Mouse (Mus musculus) kidney, embryonic 14.5 days (tissue): ENCODE data around the gene Shld1. TPM values are rescaled to one million over a fixed set of nuclear protein-coding genes. Genes with fewer than 3 reads are reported as not detected.
A peak's percentile ranks its signal among the peaks of the same experiment; 100 is the strongest.

Source experiments
- ATAC-seq: fragments of 200-750 bp; cut with Nextera tagmentation; 2 replicates; pipeline ENCODE4 v1.8.0; 2017; ENCODE audit warnings: moderate number of reproducible peaks, mild to moderate bottlenecking, moderate TSS enrichment, moderate library complexity; ENCODE audit not compliant: low FRiP score, low TSS enrichment
- H3K27ac ChIP-seq: fragments of 300-500 bp; sonication (generic); 2 replicates; pipeline ENCODE4 v1.5.1; 2014; ENCODE audit warnings: low read depth, mild to moderate bottlenecking, low read length, moderate library complexity, mixed read lengths
- H3K27me3 ChIP-seq: fragments of 300-500 bp; sonication (generic); 2 replicates; pipeline ENCODE4 v1.6.1; 2014; ENCODE audit warnings: mild to moderate bottlenecking, low read length; ENCODE audit not compliant: control insufficient read depth, insufficient read depth
- H3K36me3 ChIP-seq: fragments of 300-500 bp; sonication (generic); 2 replicates; pipeline ENCODE4 v1.6.1; 2014; ENCODE audit warnings: low read length, mixed read lengths; ENCODE audit not compliant: control insufficient read depth, insufficient read depth
- H3K4me1 ChIP-seq: fragments of 300-500 bp; sonication (generic); 2 replicates; pipeline ENCODE4 v1.6.1; 2014; ENCODE audit warnings: low read length, mixed read lengths; ENCODE audit not compliant: control insufficient read depth, insufficient read depth
- H3K4me2 ChIP-seq: fragments of 300-500 bp; sonication (generic); replicated peaks from 2 replicates; pipeline ENCODE4 v1.6.1; 2014; ENCODE audit warnings: low read depth, mild to moderate bottlenecking, low read length
- H3K4me3 ChIP-seq: fragments of 300-500 bp; sonication (generic); 2 replicates; pipeline ENCODE4 v1.5.1; 2014; ENCODE audit warnings: mild to moderate bottlenecking, low read length
- H3K9ac ChIP-seq: fragments of 300-500 bp; sonication (generic); 2 replicates; pipeline ENCODE4 v1.6.1; 2014; ENCODE audit warnings: low read depth, mild to moderate bottlenecking, low read length, moderate library complexity
- H3K9me3 ChIP-seq: fragments of 300-500 bp; sonication (generic); 2 replicates; pipeline ENCODE4 v1.6.1; 2016; ENCODE audit warnings: low read length; ENCODE audit not compliant: control insufficient read depth
- WGBS: fragments of 180-500 bp; shearing (Covaris S2); extraction: QIAGEN DNeasy Blood & Tissue Kit; methylation state at CpG from one replicate; pipeline ENCODE4 v1.1.7; 2014; 5-methylcytosine and 5-hydroxymethylcytosine counted together
- polyA plus RNA-seq: library from polyadenylated mRNA; unstranded; fragments of >200 nt; fragmentation: Nextera tagmentation; extraction: Ambion mirVana; gene quantifications from 2 replicates; pipeline ENCODE4 v1.2.1, GENCODE M21; 2014

Shld1 gene
- polyA plus RNA-seq, 1 experiment from 2014 or later: 17.3 TPM

- H3K27me3 ChIP-seq: no peaks in the 10 kb centered on the region
- 0 out of 2 replicates have a peak overlapping the region, but pooled peaks have one; percentile 3 for H3K4me2 ChIP-seq
- ATAC-seq: peak; percentile 94
- H3K9ac ChIP-seq: no peak overlapping the region
- 0 out of 2 replicates have a peak overlapping the region, but pooled peaks have one; percentile 24 for H3K27ac ChIP-seq
- no peaks in the 10 kb centered on the region for H3K36me3 ChIP-seq
- H3K4me3 ChIP-seq: no peak overlapping the region
- peaks cover 2% of the 10 kb centered on the region; the same call in 1 of the 2 replicates for H3K4me1 ChIP-seq
- 12% methylated on average over 10 of the region's 10 CpGs for WGBS
- no peaks in the 10 kb centered on the region for H3K9me3 ChIP-seq
These were observed 34.3 kb upstream of the Shld1 start for GRCm38 (mm10) chr2:132652476-132652875.

DNA sequence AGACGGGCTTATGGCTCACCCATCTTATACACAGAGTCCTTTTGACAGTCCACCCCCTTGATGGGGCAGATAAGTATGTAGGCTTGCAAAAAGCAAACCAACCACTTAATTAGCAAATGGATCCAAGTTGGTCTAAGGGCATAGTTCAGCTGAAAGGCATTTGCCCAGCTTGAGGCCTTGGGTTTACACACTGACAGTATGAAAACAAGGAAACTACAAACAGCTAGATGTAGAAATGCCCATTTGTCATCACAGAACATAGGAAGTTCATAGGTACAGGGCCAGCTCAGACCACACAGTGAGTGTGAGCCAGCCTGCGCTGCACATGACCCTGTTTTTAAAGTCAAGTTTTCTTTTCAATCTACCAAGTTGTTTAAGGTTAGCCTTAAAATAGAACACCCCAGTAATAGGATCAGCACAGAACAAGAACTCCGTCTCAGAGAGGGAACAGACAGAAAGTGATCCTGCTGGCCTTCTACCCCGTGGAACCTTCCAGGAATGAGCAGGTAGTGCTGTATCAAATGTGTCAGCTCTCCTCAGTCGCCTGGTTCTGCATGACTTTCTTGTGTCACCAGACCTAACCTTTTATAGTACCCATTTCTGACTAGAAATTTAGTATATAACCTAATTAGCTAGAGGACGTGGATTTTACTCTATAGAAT, 31.8 kb upstream of the Shld1 start:
- no peak overlapping the region for H3K9ac ChIP-seq
- H3K4me1 ChIP-seq: no peaks in the 10 kb centered on the region
- H3K4me2 ChIP-seq: no peak overlapping the region
- H3K27ac ChIP-seq: no peak overlapping the region
- ATAC-seq: no peak
- H3K4me3 ChIP-seq: no peak overlapping the region
- H3K9me3 ChIP-seq: no peaks in the 10 kb centered on the region
- no peaks in the 10 kb centered on the region for H3K36me3 ChIP-seq
- no peaks in the 10 kb centered on the region for H3K27me3 ChIP-seq
- WGBS: 77% methylated on average over 6 of the region's 6 CpGs

GRCm38 (mm10) chr2:132657186-132657585, 29.5 kb upstream of the Shld1 start:
- no peak overlapping the region for H3K27ac ChIP-seq
- no peaks in the 10 kb centered on the region for H3K36me3 ChIP-seq
- ATAC-seq: no peak
- H3K4me1 ChIP-seq: no peaks in the 10 kb centered on the region
- no peak overlapping the region for H3K4me3 ChIP-seq
- no peaks in the 10 kb centered on the region for H3K9me3 ChIP-seq
- WGBS: 69% methylated on average over 2 of the region's 2 CpGs
- H3K4me2 ChIP-seq: no peak overlapping the region
- no peaks in the 10 kb centered on the region for H3K27me3 ChIP-seq
- no peak overlapping the region for H3K9ac ChIP-seq

DNA sequence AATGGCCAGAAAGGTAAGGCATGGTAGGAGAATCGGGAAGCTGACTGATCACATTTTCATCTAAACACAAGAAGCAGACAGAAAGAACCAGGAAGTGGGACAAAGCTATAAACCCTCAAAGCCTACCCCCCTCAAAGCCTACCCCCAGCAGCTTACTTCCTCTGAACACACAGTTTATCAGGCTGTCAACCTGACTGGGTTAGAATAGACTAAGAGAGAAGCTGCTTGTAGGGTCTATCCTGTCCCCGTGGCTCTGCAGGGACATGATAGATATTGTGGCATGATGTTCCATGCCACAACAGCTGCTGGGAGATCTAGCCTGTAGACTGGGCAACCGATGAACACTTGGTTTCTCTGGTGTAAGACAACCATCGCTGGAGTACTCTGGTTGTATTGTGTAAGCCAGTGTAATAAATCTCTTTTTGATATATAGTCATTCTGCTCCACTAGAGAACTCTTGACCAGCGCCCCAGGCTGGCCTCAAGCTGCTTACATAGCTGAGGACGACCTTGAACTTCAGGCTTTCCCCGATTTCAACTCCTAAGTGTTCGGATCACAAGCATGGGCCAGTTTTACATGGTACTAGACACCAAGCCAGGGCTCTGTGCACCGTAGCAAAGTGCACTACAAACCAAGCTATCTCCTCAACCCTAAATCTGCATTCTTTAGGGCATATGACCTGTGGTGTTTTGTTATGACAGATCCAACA, 28.2 kb upstream of the Shld1 start:
- ATAC-seq: no peak
- WGBS: 77% methylated on average over 9 of the region's 9 CpGs
- H3K9ac ChIP-seq: no peak overlapping the region

GRCm38 (mm10) chr2:132669091-132669490, 17.6 kb upstream of the Shld1 start:
- Histone ChIP-seq H3K9me3 (peaks cover 3% of the 10 kb centered on the region; the same call in 1 of the 2 replicates), H3K27me3 (no peaks in the 10 kb centered on the region), H3K36me3 (no peaks in the 10 kb centered on the region), H3K4me3 (no peak overlapping the region), H3K4me1 (no peaks in the 10 kb centered on the region), H3K4me2 (no peak overlapping the region), H3K27ac (no peak overlapping the region), H3K9ac (no peak overlapping the region)
- no peak for ATAC-seq
- WGBS: 88% methylated on average over 6 of the region's 6 CpGs

More for the DNA sequence above, 28.2 kb upstream of the Shld1 start:
- no peak overlapping the region for H3K4me2 ChIP-seq
- no peaks in the 10 kb centered on the region for H3K27me3 ChIP-seq
- no peaks in the 10 kb centered on the region for H3K4me1 ChIP-seq
- H3K27ac ChIP-seq: no peak overlapping the region
- H3K36me3 ChIP-seq: no peaks in the 10 kb centered on the region
- no peaks in the 10 kb centered on the region for H3K9me3 ChIP-seq
- no peak overlapping the region for H3K4me3 ChIP-seq

GRCm38 (mm10) chr2:132670290-132670689, 16.4 kb upstream of the Shld1 start:
- H3K9me3 ChIP-seq: no peaks in the 10 kb centered on the region
- ATAC-seq: no peak
- H3K27ac ChIP-seq: no peak overlapping the region
- H3K36me3 ChIP-seq: no peaks in the 10 kb centered on the region
- no peaks in the 10 kb centered on the region for H3K27me3 ChIP-seq
- no peak overlapping the region for H3K9ac ChIP-seq
- no peaks in the 10 kb centered on the region for H3K4me1 ChIP-seq
- no peak overlapping the region for H3K4me3 ChIP-seq
- no peak overlapping the region for H3K4me2 ChIP-seq
- 80% methylated on average over 4 of the region's 4 CpGs for WGBS

DNA sequence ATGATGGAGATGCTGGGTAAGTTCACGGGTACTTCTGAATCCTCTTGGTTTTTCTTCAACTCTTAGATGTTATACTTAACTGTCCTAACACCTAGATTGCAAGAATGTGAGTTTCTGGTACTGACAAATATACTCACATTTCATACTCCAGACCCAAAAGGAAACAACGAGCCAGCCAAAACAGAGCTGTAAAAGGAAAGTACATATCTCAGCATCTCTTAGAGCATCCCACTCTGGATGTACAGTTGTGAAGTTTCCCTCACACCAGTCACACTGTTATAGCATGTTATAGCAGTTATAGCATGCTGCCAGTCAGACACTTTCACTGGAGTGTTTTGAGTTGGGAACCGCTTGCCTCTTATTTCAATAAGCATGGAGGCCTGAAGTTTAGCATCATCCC, 14.6 kb upstream of the Shld1 start:
- no peak overlapping the region for H3K9ac ChIP-seq
- H3K36me3 ChIP-seq: no peaks in the 10 kb centered on the region
- H3K4me2 ChIP-seq: no peak overlapping the region
- H3K27ac ChIP-seq: no peak overlapping the region
- no peak for ATAC-seq
- 93% methylated on average over 3 of the region's 3 CpGs for WGBS
- H3K4me3 ChIP-seq: no peak overlapping the region
- H3K27me3 ChIP-seq: no peaks in the 10 kb centered on the region
- H3K9me3 ChIP-seq: no peaks in the 10 kb centered on the region
- H3K4me1 ChIP-seq: no peaks in the 10 kb centered on the region

DNA sequence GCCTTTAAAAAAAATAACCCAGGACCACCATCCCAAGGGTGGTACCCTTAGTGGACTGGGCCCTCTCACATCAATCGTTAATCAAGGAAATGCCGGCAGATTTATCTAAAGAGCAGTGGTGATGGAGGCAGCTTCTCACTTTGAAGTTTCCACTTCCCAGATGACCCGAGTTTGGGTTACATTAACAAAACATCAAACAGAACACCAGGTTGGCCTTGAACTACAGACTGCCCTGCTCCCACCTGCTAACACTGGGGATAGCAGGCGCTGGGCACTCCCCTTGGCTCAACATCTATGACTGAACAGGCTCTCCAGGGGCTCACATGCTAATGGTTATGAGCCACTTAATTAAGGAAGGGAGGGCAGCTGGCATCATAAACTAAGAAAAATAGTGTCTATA, 10.6 kb upstream of the Shld1 start:
- Histone ChIP-seq H3K9me3 (no peaks in the 10 kb centered on the region), H3K4me2 (no peak overlapping the region), H3K36me3 (no peaks in the 10 kb centered on the region), H3K4me3 (no peak overlapping the region), H3K9ac (no peak overlapping the region), H3K27ac (no peak overlapping the region), H3K4me1 (no peaks in the 10 kb centered on the region), H3K27me3 (no peaks in the 10 kb centered on the region)
- ATAC-seq: no peak
- WGBS: 49% methylated on average over 4 of the region's 4 CpGs

DNA sequence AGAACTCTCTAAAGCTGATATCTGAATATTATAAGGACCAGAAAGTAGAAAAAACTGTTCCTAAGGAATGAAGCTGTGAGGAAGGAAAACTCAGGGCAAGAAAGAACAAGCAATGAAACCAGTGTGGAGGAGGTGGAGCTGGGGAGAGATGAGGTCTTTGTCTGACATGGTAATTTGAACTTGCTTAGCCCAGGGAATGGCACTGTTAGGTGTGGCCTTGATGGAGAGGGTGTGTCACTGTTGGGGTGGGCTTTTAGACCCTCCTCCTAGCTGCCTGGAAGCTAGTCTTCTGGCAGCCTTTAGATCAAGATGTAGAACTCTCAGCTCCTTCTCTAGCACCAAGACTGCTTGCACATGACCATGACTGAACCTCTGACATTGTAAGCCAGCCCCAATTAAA, 1.7 kb upstream of the Shld1 start:
- no peaks in the 10 kb centered on the region for H3K27me3 ChIP-seq
- no peaks in the 10 kb centered on the region for H3K4me1 ChIP-seq
- H3K36me3 ChIP-seq: no peaks in the 10 kb centered on the region
- H3K4me3 ChIP-seq: no peak overlapping the region
- no peaks in the 10 kb centered on the region for H3K9me3 ChIP-seq
- no peak overlapping the region for H3K9ac ChIP-seq
- H3K27ac ChIP-seq: no peak overlapping the region
- ATAC-seq: no peak
- no peak overlapping the region for H3K4me2 ChIP-seq
